Mouse (Mus musculus): ENCODE results near the gene Celf2.

DNA sequence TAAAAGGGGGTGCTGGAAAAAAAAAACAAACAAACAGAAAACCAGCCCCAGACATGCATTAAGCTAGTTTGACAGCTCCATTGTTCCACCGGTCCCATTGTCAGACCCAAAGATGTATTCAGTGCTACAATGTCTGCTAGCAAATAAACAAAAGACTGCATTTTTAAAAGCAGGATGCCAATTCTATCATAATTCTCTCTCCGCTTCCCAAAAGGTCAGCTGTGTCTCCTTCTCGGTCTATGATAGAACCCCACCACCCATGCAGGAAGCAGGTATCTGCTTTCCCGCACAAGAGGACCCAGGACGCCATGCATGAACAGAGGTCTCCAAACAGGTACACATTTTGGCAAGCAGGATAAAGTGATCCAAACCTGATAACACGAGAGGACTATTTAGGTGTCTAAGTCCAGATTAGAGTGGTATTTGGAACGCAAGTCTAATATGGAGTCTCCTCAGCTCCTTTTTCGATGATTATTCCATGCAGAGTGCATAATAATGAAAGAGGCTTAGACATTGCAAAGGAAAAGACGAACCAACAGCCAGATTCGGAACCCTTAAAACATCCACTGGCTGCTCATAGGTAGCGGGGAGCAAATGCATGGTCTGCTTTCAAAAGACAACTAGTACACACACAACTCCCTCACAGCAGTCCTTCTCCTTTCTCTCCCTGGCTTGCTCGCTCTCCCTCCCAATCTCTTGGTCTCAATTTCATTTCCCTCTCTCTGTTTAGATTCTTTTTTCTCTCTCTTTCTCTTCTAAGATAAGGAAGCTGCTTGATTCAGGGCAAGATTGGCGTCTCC, 625.2 kb downstream of the Celf2 start:
- no peak for TF ChIP-seq CTCF (IDR thresholded peaks at IDR 0.05; ENCODE audit: control insufficient read depth, insufficient read depth, insufficient replicate concordance, low read depth, low read length)
- no peak for TF ChIP-seq POLR2A (IDR thresholded peaks at IDR 0.05; ENCODE audit: control insufficient read depth, low read depth, low read length)
